Mouse (Mus musculus): ENCODE measurements at regions not wholly inside any gene's neighbourhood (a gene's known extent, or its start where the extent isn't known, plus 50 kb on each side); places are given as distances from the start of the nearest gene placed in this dataset.

DNA sequence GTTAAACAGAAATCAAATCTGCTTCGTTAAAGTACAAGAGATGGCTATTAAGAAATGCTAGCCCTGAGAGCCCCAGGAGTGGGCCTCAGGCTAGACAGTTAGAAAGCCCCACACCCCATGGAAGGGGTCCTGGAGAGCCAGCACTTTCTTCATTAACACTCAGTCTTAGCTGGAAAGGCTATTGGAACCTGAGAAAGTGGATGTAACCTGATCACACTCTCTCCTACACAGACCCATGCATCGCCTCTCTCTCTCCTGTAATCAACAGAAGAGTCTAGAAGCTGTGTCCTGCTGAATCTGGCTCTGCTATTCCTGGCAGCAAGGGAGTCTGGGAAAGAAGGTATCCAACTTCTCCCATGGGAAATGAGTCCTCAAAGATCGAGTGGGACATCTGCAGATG lies 64.8 kb upstream of the Atl2 start:
- no peak for TF ChIP-seq MYOD1 (IDR thresholded peaks at IDR 0.05; ENCODE audit: control insufficient read depth, insufficient read length, low read depth)
- no peak for TF ChIP-seq CTCF (IDR thresholded peaks at IDR 0.05; ENCODE audit: control insufficient read depth, insufficient read depth, insufficient read length)
- TF ChIP-seq USF1 (IDR thresholded peaks at IDR 0.05; ENCODE audit: low read depth): no peak
- no peak for TF ChIP-seq CEBPB (IDR thresholded peaks at IDR 0.05; ENCODE audit: low read depth)
- TF ChIP-seq MAX (IDR thresholded peaks at IDR 0.05): no peak
- TF ChIP-seq MYOG (IDR thresholded peaks at IDR 0.05; ENCODE audit: control insufficient read depth, extremely low read depth, insufficient read length): no peak
- TF ChIP-seq FOSL1 (IDR thresholded peaks at IDR 0.05; ENCODE audit: insufficient read depth, low read length, poor library complexity, severe bottlenecking): no peak
